ENCODE assay signal across 12 mouse cellular contexts in genomic region chr8:11592296-11592695, GRCm38 (mm10). TPM values are rescaled to one million over a fixed set of nuclear protein-coding genes. Genes with fewer than 3 reads are reported as not detected.
DNase-seq lines count a peak whose midpoint lies in the region; ATAC-seq and TF ChIP-seq lines count a peak whose summit lies in the region.
"Had no signal": no experiment of that assay in that cellular context is flagged by ENCODE, and none has a peak within 500 bp of the region (broad histone marks: within the 10 kb centered on the region; RNA-seq: fewer than 3 reads in every experiment).

No protein-coding gene starts in this region.

- H3K9me3 ChIP-seq in heart, embryonic 14.5 days (ENCODE audit: control insufficient read depth, low read length) = no peaks in the 10 kb centered on the region
- no peaks in the 10 kb centered on the region for H3K9me3 ChIP-seq in ES-E14 (ENCODE audit: control insufficient read depth, insufficient read depth, low read depth, low read length)
- H3K9me3 ChIP-seq in liver, embryonic 16.5 days (replicated peaks; ENCODE audit: control insufficient read depth, low read length) = no peaks in the 10 kb centered on the region
- H3K9me3 ChIP-seq: heart, embryonic 15.5 days; limb, embryonic 15.5 days had no signal

- no peaks in the 10 kb centered on the region for H3K36me3 ChIP-seq in heart, embryonic 14.5 days (ENCODE audit: control insufficient read depth, insufficient read depth, low read length)
- no peaks in the 10 kb centered on the region for H3K36me3 ChIP-seq in ES-E14 (ENCODE audit: control insufficient read depth, insufficient read depth, low read length, poor library complexity, severe bottlenecking)
- H3K36me3 ChIP-seq in liver, embryonic 16.5 days (ENCODE audit: control insufficient read depth, insufficient read depth) = no peaks in the 10 kb centered on the region
- H3K36me3 ChIP-seq: heart, embryonic 15.5 days; limb, embryonic 15.5 days had no signal

- ATAC-seq in heart, embryonic 14.5 days (ENCODE audit: insufficient number of reproducible peaks, insufficient read depth, low FRiP score, low read depth) = no peak; the same call in 1 of the 2 replicates
- peak; percentile 98 for ATAC-seq in common myeloid progenitor, adult 5-6 weeks (replicated peaks; ENCODE audit: low read depth, poor library complexity, severe bottlenecking)
- ATAC-seq in liver, embryonic 16.5 days (ENCODE audit: low read depth) = peak; percentile 45
- no peak for ATAC-seq in monocyte, adult 5-6 weeks (replicated peaks; ENCODE audit: insufficient number of reproducible peaks, low FRiP score, low TSS enrichment, poor library complexity, severe bottlenecking)

- H3K4me1 ChIP-seq in heart, embryonic 14.5 days (ENCODE audit: control insufficient read depth in 2 of 2, insufficient read depth in 2 of 2, low read length in 2 of 2) = peaks cover 9 to 11% of the 10 kb centered on the region in 2 experiments
- peaks cover 2 to 3% of the 10 kb centered on the region in 2 experiments; a peak in 2 of 4 replicates for H3K4me1 ChIP-seq in ES-E14 (ENCODE audit: control insufficient read depth in 2 of 2, insufficient read depth in 2 of 2, low read length in 2 of 2, poor library complexity in 1 of 2)
- H3K4me1 ChIP-seq in liver, embryonic 16.5 days (ENCODE audit: control insufficient read depth, low read depth, low read length) = no peaks in the 10 kb centered on the region; the same call in none of the 2 replicates

- no peak for DNase-seq in heart, postnatal 36 days
- DNase-seq in ES-E14 (ENCODE audit: low read depth, low spot score) = peak; percentile 31
- DNase-seq in kidney, postnatal 4 days = no peak
- DNase-seq in kidney, postnatal 10 days = no peak
- DNase-seq: right cerebral cortex, adult 18-20 months had no signal

- in situ Hi-C loops in ES-E14 (cut with MboI; ENCODE audit: low sequenced_read_pairs in 2 of 2, unreplicated experiment in 2 of 2) = no loop called here

- no peak overlapping the region for H3K4me3 ChIP-seq in heart, embryonic 14.5 days (ENCODE audit: control insufficient read depth in 1 of 2, insufficient read depth in 1 of 2, low read depth in 1 of 2, low read length in 2 of 2)
- 0 out of 4 replicates have a peak overlapping the region, but pooled peaks of 1 of the 2 experiments have one; percentile 42 for H3K4me3 ChIP-seq in ES-E14 (ENCODE audit: insufficient read depth in 1 of 2, low read depth in 1 of 2, low read length in 2 of 2, poor library complexity in 1 of 2, severe bottlenecking in 1 of 2)
- no peak overlapping the region for H3K4me3 ChIP-seq in liver, embryonic 16.5 days (ENCODE audit: low read depth, low read length)
- H3K4me3 ChIP-seq: erythroblast, embryonic 14.5 days; heart, embryonic 15.5 days; limb, embryonic 15.5 days had no signal

- H3K27ac ChIP-seq in heart, embryonic 14.5 days (replicated peaks in 1 of 2; ENCODE audit: control insufficient read depth in 1 of 2, insufficient read depth in 1 of 2, low read depth in 2 of 2, low read length in 2 of 2) = no peak overlapping the region
- H3K27ac ChIP-seq in ES-E14 (ENCODE audit: insufficient read depth, low read depth, low read length, poor library complexity, severe bottlenecking) = no peak overlapping the region
- H3K27ac ChIP-seq in liver, embryonic 16.5 days (ENCODE audit: low read length) = no peak overlapping the region
- H3K27ac ChIP-seq: heart, embryonic 15.5 days; limb, embryonic 15.5 days had no signal

- WGBS in heart, embryonic 14.5 days = 32% methylated on average over 13 of the region's 13 CpGs
- 9% methylated on average over 13 of the region's 13 CpGs for WGBS in liver, embryonic 16.5 days (ENCODE audit: insufficient replicate concordance)

- intact Hi-C loops in heart, postnatal 36 days (cut with DNase I) = no loop called here

- H3K27me3 ChIP-seq in heart, embryonic 14.5 days (ENCODE audit: control insufficient read depth, insufficient read depth, low read length) = no peaks in the 10 kb centered on the region
- H3K27me3 ChIP-seq in liver, embryonic 16.5 days (ENCODE audit: control insufficient read depth, insufficient read depth, low read depth, low read length) = no peaks in the 10 kb centered on the region
- H3K27me3 ChIP-seq: heart, embryonic 15.5 days; limb, embryonic 15.5 days had no signal

- H3K4me2 ChIP-seq in heart, embryonic 14.5 days (ENCODE audit: low read length) = no peak overlapping the region
- 0 out of 2 replicates have a peak overlapping the region, but pooled peaks have one; percentile 17 for H3K4me2 ChIP-seq in liver, embryonic 16.5 days (ENCODE audit: low read depth, low read length)
- H3K4me2 ChIP-seq: heart, embryonic 15.5 days; limb, embryonic 15.5 days had no signal

- H3K9ac ChIP-seq in heart, embryonic 14.5 days (ENCODE audit: low read length) = peak overlapping the region; percentile 17; the same call in 1 of the 2 replicates
- no peak overlapping the region for H3K9ac ChIP-seq in ES-E14 (ENCODE audit: insufficient read depth, low read depth, low read length, poor library complexity, severe bottlenecking)
- H3K9ac ChIP-seq in liver, embryonic 16.5 days (ENCODE audit: low read depth, low read length) = no peak overlapping the region
- H3K9ac ChIP-seq: heart, embryonic 15.5 days; limb, embryonic 15.5 days had no signal

TF ChIP-seq in ES-E14, 5 proteins besides CTCF, POLR2A, EP300 and RAD21:
- TF ChIP-seq ZNF384 (IDR thresholded peaks at IDR 0.05; ENCODE audit: low read depth, low read length) (no peak), HCFC1 (IDR thresholded peaks at IDR 0.05; ENCODE audit: borderline replicate concordance, insufficient read depth, low read length) (no peak), ZC3H11A (IDR thresholded peaks at IDR 0.05; ENCODE audit: borderline replicate concordance, low read depth, low read length) (no peak), CHD2 (IDR thresholded peaks at IDR 0.05; ENCODE audit: low read depth, low read length) (no peak), MAFK (IDR thresholded peaks at IDR 0.05; ENCODE audit: insufficient read depth, low read depth, low read length) (no peak)

RNA-seq across cellular contexts. Expression of gene Ing1, which starts 36.9 kb away (rescaled TPM):
- 25.7 and 26.6 TPM in 2 replicates for polyA plus RNA-seq in heart, embryonic 14.5 days (2014; fragmentation: Nextera tagmentation; extraction: Ambion mirVana)
- 10 to 100 TPM; 24.1 to 25.8 TPM for total RNA-seq in heart, postnatal 36 days (2021)
- total RNA-seq in ES-E14 (2012; rRNA removed) = 34.7 and 37.9 TPM in 2 replicates
- 53.5 and 69.9 TPM in 2 replicates for total RNA-seq in common myeloid progenitor, adult 5-6 weeks (2017)
- 11.1 and 11.7 TPM in 2 replicates for polyA plus RNA-seq in liver, embryonic 16.5 days (2015; fragmentation: Nextera tagmentation; extraction: Ambion mirVana)
- total RNA-seq in monocyte, adult 5-6 weeks (2017) = 69.1 to 75.3 TPM (median 75.0 TPM) in 3 replicates

RNA-seq across cellular contexts. Expression of gene Cars2, which starts 41.7 kb away (rescaled TPM):
- 27.9 and 31.1 TPM in 2 replicates for polyA plus RNA-seq in heart, embryonic 14.5 days (2014; fragmentation: Nextera tagmentation; extraction: Ambion mirVana)
- 10 to 100 TPM; 45.9 to 46.1 TPM for total RNA-seq in heart, postnatal 36 days (2021)
- 34.6 and 50.5 TPM in 2 replicates for total RNA-seq in ES-E14 (2012; rRNA removed)
- total RNA-seq in common myeloid progenitor, adult 5-6 weeks (2017) = 40.0 and 41.7 TPM in 2 replicates
- 10.1 and 11.8 TPM in 2 replicates for polyA plus RNA-seq in liver, embryonic 16.5 days (2015; fragmentation: Nextera tagmentation; extraction: Ambion mirVana)
- 18.3 to 33.8 TPM (median 30.6 TPM) in 3 replicates for total RNA-seq in monocyte, adult 5-6 weeks (2017)

RNA-seq across cellular contexts. Expression of gene Ankrd10, which starts 43.3 kb away (rescaled TPM):
- polyA plus RNA-seq in heart, embryonic 14.5 days (2014; fragmentation: Nextera tagmentation; extraction: Ambion mirVana) = 69.1 and 73.8 TPM in 2 replicates
- 10 to 100 TPM; 22.1 to 26.0 TPM for total RNA-seq in heart, postnatal 36 days (2021)
- 165 and 235 TPM in 2 replicates for total RNA-seq in ES-E14 (2012; rRNA removed)
- 85.5 and 98.0 TPM in 2 replicates for total RNA-seq in common myeloid progenitor, adult 5-6 weeks (2017)
- polyA plus RNA-seq in liver, embryonic 16.5 days (2015; fragmentation: Nextera tagmentation; extraction: Ambion mirVana) = 19.9 and 21.1 TPM in 2 replicates
- 48.7 to 67.5 TPM (median 49.7 TPM) in 3 replicates for total RNA-seq in monocyte, adult 5-6 weeks (2017)

Comparison
In these comparisons a context has a peak if more than half of its experiments do, and no peak if none do; other contexts are left out.
1. ATAC-seq: peak in common myeloid progenitor, adult 5-6 weeks (single experiment) and liver, embryonic 16.5 days (single experiment); none in heart, embryonic 14.5 days (single experiment) and monocyte, adult 5-6 weeks (single experiment).